Mouse (Mus musculus): ENCODE data around the gene Plscr3.

Plscr3 gene

DNA sequence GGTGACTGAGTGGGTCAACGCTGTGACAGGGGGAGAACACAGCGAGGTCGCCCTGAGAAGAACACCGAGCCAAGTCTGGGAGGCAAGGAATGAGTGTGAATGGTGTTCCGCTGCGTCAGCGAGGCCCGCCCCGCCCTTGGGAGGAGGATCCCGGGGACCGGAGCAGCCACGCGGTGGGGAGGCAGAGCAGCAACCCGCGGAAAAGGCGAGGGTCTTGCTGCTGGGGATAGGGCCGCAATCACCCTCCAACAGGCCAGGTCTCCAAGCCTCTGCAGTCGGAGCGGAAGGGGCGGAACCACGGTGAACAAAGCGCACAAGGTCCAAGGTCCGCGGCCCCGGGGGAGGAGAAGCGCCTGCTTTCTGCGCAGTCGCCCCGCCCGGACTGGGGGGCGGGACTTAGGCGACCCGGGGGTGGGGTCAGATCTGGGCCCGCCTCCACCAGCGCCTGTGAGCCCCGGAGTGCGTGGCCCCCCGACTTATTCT, at the start of gene Plscr3:
Plscr3 (plus strand) TSS at position 179 of the 483 bp plus-strand sequence.
- DNase-seq (ENCODE audit: low read depth): peak; percentile 87

DNA sequence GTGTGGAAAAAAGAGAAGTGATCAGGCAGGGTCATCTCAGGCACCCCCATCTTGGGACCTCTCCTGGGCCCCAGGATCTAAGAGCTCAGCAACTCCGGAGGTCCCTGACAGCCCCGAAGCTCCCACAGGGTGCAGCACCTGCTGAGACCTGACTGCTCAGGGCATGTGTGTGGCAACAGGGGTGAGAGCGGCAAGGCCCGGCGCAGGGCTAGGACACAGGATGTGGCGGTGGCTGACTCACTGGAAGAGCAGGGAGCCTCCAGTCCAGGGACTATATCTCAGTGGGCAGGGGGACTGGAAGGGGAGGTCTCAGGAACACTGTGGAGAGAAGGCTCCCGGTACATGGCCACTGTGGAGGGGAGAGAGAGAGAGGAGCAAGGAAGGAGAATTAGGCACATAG, 48.3 kb upstream of the Plscr3 start:
- no peak for DNase-seq (ENCODE audit: low read depth)

DNA sequence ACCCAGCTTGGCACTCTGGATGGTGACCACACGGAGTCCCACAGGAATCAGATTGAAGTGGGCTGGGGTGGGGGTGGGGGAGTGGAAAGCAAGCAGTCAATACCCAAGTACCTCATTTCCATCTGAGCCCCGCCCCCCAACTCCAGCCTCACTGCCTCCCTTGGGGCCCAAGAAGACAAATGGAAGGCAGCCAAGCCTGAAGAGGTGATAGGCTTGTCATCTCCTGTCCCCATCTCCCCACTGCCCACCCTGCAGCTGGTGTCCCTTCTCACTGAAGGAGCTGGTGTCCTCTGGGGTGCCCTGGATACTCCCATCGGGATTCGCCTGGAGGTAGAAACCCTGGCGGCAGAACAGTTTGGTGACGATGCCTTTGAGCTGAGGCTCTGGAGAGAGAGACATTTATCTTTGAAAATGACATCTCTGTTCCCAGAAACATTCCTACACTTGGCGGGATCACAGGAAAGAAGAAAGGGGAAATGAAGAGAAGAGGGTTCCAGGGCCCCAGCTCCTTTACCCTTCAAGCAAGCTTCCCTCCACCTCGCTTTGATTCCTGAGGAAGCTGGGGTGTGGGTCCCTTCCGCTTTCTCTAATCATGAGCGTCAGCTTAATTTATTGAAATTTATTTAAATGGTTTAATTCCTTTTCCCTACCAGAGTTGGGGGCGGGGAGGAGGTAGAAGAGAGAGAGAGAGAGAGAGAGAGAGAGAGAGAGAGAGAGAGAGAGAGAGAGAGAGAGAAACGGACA, 46.6 kb upstream of the Plscr3 start:
- no peak for DNase-seq (ENCODE audit: low read depth)

DNA sequence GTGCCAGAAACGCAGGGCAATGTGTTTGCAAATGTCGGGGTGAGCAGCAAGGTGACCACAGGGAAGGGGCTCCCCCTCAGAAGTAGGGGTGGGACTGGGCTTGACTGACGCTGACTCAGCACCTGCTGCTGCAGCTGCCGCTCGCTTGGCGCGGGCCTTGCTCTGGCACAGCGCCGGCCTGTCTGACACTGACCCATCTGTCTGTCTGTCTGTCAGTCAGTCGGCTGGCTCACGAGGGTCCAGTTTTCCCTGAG, 46.1 kb upstream of the Plscr3 start:
- no peak for DNase-seq (ENCODE audit: low read depth)

DNA sequence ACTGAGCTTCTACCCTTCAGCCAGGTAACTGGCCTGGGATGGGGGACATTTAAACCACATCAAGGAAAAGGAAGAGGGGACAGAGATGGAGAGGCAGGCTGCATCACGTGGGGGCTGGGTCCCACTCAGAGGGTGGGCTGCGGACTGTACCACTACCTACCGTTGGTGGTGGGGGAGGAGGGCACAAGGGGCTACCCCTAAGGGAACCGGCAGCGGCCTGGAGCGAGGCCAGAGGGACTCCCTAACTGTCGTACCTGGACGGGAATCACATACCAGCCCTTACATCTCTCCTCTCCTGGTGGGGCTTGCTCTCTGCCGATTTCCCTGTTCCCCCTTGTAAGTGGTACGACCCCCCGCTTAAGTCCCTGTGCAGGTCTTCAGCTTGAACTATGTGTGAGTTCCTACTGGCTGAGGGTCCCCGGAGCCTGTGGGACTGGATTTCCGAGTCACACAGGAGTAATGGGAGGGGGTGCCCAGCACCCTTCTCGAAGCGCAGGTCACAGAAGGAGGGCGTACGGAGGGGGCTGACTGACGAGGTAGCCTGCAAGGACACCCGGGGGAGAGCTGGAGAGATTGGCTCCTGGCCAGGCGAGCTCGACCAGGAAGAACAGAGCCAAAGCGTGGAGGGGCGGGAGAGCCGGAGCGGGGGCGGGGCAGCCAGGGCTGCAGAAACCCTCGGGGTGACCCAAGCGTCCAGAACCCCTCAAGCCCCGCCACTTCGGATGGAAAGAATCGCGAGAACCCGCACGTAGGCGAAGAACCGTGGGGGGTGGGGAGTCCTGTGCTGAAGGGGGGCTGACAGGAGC, 45.6 kb upstream of the Plscr3 start:
- DNase-seq (ENCODE audit: low read depth): no peak

DNA sequence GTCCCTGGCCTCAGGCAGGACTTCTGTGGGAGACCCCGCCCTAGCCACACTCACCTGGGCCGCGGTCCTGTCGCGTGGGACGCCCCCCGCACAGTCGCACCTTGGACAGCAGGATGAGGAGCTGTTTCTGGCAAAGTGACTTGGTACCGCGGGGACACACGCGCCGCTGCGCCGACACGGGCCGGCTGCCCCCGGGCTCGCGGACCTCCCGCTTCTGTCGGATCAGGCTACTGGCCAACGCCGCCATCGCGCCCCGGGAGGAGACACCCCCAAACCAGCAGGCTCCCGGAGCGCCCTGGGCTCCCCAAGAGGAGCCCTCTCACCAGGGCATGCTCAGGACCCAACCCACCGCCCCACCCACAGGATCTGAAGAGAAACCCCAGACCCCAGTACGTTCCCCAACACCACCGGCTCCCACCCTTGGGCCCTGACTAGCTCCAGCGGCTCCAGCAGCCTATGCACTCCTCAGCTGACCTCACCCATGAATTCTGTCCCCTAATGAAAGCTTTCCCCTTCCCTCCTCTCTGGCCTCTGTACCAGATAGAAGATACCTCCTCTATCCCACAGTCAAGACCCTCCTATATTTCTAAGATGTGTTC, 44.7 kb upstream of the Plscr3 start, which contains the start of gene Fgf11:
Fgf11 (minus strand) TSS at position 479 of the 599 bp plus-strand sequence.
- DNase-seq (ENCODE audit: low read depth): no peak

DNA sequence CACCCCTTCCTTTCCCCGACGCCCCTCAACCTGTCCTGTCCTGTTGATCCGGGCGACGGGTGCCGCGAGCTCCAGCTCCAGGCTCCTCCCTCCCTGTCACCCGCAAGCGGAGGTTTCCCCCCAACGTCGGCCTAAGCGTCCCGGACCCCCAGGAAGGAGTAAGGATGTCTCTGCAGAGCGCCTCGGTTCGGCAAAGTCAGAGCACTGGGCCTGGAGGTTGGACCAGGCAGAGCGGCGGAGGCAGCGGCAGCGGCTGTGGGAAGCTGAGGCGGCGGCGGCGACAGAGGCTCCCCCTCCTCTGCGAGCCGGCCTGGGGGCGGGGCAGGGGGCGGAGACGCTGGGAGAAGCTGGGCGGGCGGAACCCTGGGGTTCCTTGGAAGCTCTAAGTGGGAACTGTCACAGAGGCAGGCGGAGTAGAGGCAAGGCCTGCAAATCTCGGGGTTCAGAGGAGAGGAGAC, 43.5 kb upstream of the Plscr3 start:
- DNase-seq (ENCODE audit: low read depth): no peak

DNA sequence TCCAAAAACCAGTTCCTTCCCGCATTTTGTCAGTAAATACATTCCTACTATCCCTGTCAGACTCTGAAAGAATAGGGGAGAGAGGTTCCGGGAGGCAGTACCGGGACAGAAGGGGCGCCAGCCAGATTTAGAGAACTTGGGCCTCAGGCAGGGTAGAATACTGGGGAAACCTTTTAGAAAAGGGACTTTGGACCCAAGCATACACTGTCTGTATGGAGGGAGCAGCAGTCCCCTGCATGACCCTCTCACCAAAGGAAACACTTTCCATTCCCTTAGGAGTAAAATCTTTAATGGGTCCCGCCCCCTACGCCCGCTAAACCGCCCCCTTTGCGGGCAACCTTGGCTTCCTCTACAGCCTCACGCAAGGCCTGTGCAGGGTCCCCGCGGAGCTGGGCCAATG, 42.8 kb upstream of the Plscr3 start:
- DNase-seq (ENCODE audit: low read depth): no peak

DNA sequence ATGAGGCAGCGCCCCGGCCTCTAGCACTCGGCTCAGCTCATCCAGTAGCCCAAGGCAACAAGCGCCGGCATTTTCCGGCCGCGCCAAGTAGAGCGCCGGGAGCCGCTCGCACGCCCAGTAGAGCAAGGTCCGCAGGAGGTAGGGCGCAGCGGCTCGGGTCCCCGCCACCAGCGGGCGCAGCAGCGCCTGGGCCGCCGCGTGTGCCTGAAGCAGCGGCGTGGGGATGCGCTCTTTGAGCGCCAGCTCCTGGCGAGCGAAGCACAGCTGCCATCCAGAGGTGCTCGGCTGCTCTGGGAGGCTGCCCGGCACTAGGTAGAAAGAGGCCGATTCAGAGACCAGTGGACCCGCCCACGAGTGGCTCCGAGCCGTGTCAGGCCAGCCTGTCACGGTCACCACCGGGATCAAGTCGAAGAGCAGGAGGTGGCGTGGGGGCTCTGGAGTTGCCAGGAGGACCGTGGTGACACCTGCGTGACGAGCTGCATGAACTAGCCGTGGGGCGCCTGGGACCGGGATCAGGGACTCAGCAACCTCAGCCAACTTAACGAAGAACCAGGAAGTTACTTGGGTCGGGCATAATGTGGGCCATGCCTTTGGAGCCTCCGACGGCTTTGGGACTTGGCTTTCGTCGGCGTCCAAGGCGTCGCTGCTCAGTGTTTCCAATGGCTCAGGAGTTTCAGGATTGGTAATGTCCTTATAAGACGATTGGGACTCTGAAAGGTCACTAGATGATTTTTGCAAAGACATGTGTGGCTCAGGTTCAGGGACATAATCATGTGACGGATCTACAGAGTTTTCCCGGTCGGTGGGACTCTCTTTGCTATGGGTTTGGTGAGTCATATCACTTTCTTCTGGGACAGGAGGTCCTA, 42.2 kb upstream of the Plscr3 start:
- DNase-seq (ENCODE audit: low read depth): peak; percentile 56

DNA sequence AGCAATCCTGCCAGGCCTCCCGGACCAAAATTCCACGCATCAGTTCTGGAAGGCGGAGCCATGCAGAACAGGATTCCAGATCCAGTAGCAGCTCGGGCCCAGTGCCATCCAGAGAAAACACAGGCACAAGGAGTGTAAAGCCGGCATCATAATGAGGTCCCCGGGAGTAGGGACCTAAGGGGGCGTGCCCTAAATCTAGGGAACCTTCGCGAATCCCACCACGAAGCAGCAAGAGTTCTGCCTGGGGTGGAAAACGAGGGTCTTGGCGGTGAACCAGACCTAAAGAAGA, 41.6 kb upstream of the Plscr3 start:
- no peak for DNase-seq (ENCODE audit: low read depth)

DNA sequence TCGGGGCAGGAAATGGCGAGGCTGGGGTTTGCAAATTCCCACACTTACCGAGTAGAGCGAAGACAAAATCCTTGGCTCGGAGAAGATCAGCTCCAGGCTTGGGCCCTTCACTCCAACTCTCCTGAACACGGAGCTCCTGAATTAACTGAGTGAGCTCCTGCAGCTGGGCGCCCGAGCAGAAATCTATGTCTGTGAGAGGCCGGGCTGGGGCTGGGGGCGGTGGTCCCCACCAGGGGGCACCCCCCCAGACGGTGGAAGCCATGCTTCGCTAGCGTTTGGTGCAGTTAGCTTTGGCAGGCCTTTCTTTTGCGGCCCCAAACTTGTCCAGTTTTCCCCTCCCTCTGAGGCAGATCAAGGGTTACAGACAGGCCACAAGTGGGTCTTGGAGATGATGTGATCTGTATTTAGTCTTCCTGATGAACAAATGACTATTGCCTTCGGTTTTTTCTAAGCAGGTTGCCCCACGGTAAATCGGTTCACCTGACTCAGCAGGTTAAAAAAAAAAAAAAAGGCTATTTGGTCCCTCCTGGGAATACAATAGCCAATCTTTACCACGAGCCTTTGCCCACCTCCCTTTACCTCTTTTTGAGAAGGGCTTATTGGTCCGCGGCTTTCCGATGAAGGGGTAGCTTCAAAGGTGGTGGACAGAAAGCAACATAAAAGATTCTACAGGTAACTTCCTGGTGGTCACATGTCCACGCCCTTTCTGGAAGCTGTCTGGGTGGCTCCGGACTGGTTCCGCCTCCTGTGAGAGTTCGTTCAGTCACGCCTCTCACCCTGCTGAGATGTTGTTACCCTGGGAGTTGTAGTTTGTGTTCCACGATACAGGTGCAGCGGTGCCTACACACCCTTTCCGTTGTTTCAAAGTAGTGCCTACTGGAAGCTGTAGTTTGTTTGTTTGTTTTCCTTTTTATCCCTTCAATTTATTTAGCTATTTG, 40.9 kb upstream of the Plscr3 start, which contains the start of gene Tmem102:
Tmem102 (minus strand) TSS at position 653 of the 938 bp plus-strand sequence.
- DNase-seq (ENCODE audit: low read depth): no peak

DNA sequence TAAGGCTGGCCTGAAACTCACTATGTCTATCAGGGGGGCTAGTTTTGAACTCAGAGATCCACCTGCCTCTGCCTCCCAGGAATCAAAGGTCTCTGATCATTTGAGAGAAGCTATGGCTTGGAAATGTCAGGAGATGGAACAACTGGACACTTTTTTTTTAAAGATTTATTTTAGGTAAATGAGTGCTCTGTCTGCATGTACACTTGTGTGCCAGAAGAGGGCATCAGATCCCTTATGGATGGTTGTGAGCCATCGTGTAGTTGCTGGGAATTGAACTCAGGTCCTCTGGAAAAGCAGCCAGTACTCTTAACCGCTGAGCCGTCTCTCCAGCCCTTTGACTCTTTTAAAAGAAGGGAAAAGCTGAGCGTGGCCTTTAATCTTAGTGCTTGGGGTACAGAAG, 39.8 kb upstream of the Plscr3 start:
- DNase-seq (ENCODE audit: low read depth): no peak

DNA sequence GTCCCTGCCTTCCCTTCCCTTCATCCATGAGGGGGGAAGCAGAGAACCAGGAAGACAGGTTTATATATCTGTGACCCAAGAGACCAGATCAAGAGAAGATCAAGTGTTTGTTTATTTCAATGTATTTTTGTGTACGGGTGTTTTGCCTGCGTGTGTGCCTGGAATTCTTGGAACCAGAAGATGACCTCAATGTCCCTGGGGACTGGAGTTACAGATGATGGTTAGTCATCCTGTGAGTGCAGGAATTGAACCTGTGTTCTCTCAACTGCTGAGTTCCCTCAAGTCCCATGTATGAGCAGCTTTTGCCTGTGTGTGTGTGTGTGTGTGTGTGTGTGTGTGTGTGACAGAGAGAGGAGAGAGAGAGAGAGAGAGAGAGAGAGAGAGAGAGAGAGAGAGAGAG, 38.5 kb upstream of the Plscr3 start:
- no peak for DNase-seq (ENCODE audit: low read depth)

DNA sequence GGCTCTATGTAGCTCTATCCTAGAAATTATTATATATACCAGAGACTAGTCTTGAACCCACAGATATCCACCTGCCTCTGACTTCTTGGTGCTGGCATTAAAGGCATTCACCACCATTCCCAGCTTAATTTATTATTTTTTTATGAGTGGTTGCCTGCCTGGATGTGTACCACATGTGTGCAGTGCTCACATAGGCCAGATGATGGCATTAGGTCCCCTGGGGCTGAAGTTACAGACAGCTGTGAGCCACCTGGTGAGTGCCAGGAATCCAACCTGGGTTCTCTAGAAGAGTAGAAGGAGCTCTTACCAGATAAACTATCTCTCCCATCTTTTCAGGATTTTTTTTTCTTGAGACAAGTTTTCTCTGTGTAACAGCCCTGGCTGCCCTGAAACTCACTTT, 35.9 kb upstream of the Plscr3 start:
- no peak for DNase-seq (ENCODE audit: low read depth)

DNA sequence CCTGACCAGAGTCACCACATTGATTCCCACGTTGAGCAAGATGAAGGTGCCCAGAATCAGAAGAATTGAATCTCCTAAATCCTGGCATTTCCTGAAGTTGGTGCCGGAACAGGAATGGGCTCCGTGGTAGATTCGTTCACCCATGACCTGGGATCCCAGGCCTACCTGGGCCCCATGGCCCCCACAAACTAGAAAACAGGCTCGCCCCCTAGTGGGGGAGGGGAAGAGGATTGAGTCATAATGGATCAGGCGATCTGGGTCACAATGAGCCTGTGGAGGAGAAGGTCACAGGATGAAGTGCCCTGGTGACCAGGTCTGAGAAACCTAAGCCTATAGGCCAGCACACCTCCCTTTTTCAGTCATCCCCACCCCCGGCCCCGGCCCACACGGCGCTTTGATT, 31.0 kb upstream of the Plscr3 start, which contains the start of gene Gm39566:
Gm39566 (minus strand) TSS at position 144 of the 400 bp plus-strand sequence.
- no peak for DNase-seq (ENCODE audit: low read depth)

DNA sequence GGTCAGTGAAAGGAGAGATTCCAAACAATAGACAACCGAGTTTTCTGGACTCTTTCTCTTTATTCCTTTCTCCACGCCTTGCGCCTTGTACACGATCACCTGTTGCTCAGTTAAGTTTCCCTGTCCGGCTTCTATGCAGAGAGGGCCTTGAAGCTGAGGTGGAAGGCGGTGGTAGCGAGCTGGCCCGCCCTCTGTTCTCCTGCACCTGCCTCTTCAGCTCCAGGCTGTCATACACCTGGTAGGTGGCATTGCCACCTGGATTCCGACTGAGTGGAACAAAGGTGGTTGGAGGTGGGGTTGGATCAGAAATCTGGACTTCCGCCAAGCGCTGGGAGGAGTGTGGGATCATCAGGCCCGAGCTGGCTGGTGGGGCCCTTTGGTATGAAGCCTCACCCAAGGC, 29.7 kb upstream of the Plscr3 start:
- no peak for DNase-seq (ENCODE audit: low read depth)

DNA sequence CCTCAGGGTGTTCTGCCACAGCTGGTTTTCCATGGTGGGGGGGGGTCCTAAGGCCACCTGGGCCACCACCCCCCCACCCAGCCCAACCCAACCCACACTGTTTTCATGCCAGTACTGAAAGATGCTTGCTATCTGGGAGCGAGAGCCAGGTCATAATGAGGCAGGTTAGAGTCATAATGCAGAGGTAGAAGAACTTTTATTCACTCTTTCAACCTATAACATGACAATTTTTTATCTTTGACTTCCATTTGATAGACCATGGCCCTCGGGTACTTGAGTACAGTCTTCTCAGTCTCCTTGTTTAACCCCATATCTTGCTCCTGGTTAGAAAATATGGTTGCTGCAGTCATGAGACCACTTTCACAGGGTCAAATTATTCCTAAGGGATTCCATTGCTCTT, 27.8 kb upstream of the Plscr3 start, which contains the start of gene Spem2:
Spem2 (minus strand) TSS at position 101 of the 400 bp plus-strand sequence.
- no peak for DNase-seq (ENCODE audit: low read depth)

DNA sequence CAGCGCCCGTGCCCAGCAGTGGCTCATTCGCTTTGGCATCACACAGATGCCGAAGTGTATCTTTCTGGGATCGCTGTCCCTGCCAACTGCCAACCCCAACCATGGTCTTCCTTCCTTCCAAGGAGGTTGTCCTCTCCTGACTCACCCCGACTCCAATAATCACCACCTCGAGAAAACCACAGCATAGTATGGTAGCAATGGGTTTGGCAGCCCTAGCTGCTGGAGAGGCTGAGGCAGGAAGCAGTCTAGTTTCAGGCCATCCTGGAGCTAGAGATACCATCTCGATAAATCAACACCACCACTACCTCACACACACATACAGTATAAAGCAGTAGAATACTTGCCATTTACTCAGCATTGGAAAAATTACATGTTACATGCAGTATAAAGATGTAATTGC, 27.3 kb upstream of the Plscr3 start:
- DNase-seq (ENCODE audit: low read depth): no peak

DNA sequence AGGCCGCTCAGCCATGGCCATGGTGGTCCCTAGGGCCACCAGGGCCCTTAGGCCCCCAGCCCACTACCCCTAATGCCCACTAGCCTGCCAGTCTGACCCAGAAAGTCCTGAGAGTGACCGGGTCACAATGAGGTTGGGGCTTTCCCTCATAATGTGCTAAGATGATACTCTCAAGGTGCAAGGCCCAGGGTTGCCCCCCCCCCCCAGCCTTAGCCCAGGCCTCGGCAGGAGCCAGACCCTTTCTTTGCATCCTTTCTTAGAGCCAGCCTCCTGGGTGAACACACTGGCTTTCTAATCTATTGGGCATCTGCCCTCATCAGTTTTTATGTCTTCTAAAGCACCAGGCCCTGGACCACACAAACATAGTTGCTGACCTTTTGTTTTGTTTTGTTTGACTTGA, 24.1 kb upstream of the Plscr3 start, which contains the start of gene Spem1:
Spem1 (minus strand) TSS at position 101 of the 400 bp plus-strand sequence.
- no peak for DNase-seq (ENCODE audit: low read depth)

DNA sequence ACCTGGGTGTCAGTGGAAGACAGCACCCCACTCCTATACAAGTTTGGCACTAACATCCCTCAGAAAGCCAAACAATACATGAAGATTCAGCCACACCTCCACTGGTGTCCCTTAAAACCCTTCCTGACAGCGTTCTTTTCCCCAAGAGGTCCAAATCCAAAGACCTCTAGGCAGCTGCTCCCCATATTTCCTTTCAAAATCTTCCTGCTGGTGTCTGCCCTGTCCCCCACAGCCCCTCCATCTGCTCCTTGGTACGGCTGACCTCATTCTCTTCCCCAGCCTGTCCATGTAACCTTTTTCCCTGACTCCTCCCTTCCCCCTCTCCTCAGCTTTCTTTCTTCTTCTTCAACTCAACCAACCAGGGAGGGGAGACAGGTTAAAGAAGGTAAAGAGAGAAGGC, 22.7 kb upstream of the Plscr3 start:
- no peak for DNase-seq (ENCODE audit: low read depth)

DNA sequence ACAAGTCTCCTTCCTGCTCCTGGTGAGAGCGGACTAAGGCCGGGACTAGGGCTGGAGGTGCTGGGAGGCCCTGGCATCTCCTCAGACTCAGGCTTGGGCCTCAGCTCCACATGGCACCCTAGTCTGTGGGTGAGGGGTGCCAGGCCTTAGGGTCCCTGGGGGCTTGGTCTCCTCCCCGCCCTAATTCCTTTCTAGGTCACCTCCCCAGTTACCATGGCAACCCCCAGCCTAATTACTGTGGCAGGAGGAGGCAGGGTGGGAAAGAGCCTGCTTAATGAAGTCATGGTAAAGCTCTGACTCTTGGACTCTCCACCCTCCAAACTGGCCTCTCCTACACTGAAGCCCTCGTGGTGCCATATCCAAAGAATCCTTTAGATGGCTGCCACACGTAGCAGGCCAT, 17.3 kb upstream of the Plscr3 start:
- DNase-seq (ENCODE audit: low read depth): no peak
